Mouse (Mus musculus) hindbrain, postnatal 0 days (tissue): ENCODE data around the gene Sept9. TPM values are rescaled to one million over a fixed set of nuclear protein-coding genes. Genes with fewer than 3 reads are reported as not detected.
A peak's percentile ranks its signal among the peaks of the same experiment; 100 is the strongest.
"Not testable (repeated sequence)": the region's sequence is repeated elsewhere in the genome, so short reads cannot be mapped to it uniquely, and the experiment has no call there.

Source experiments
- ATAC-seq: fragments of 200-750 bp; cut with Nextera tagmentation; 2 replicates; pipeline ENCODE4 v1.8.0; 2017; ENCODE audit warnings: mild to moderate bottlenecking, moderate TSS enrichment, moderate library complexity
- DNase-seq: peaks from one replicate; pipeline ENCODE4 v3.0.0-alpha.2; 2015; ENCODE audit warnings: low spot score
- H3K27ac ChIP-seq: fragments of 300-500 bp; sonication (generic); 2 replicates; pipeline ENCODE4 v1.5.1; 2014; ENCODE audit warnings: mild to moderate bottlenecking
- H3K27me3 ChIP-seq: fragments of 300-500 bp; sonication (generic); 2 replicates; pipeline ENCODE4 v1.6.1; 2014; ENCODE audit warnings: low read length, mixed read lengths; ENCODE audit not compliant: insufficient read depth
- H3K36me3 ChIP-seq: fragments of 300-500 bp; sonication (generic); 2 replicates; pipeline ENCODE4 v1.6.1; 2014; ENCODE audit warnings: low read length, mixed read lengths; ENCODE audit not compliant: insufficient read depth
- H3K4me1 ChIP-seq: fragments of 300-500 bp; sonication (generic); 2 replicates; pipeline ENCODE4 v1.6.1; 2014; ENCODE audit warnings: antibody characterized with exemption, low read length, mixed read lengths; ENCODE audit not compliant: insufficient read depth
- H3K4me2 ChIP-seq: fragments of 300-500 bp; sonication (generic); 2 replicates; pipeline ENCODE4 v1.6.1; 2014; ENCODE audit warnings: low read depth, mild to moderate bottlenecking, low read length, moderate library complexity, mixed read lengths
- H3K4me3 ChIP-seq: fragments of 300-500 bp; sonication (generic); 2 replicates; pipeline ENCODE4 v1.5.1; 2014; ENCODE audit warnings: low read length
- H3K9ac ChIP-seq: fragments of 300-500 bp; sonication (generic); replicated peaks from 2 replicates; pipeline ENCODE4 v1.6.1; 2014; ENCODE audit warnings: mild to moderate bottlenecking, low read length, moderate library complexity, mixed read lengths
- H3K9me3 ChIP-seq: fragments of 300-500 bp; sonication (generic); 2 replicates; pipeline ENCODE4 v1.6.1; 2016; ENCODE audit warnings: low read length, mixed read lengths
- CTCF ChIP-seq: IDR thresholded peaks from 2 replicates; pipeline ENCODE4 v1.5.1; 2016; ENCODE audit warnings: antibody characterized with exemption, control low read depth, low read depth
- WGBS: fragments of 180-500 bp; shearing (Covaris S2); extraction: QIAGEN DNeasy Blood & Tissue Kit; methylation state at CpG from one replicate; pipeline ENCODE4 v1.1.7; 2014; 5-methylcytosine and 5-hydroxymethylcytosine counted together
- polyA plus RNA-seq: library from polyadenylated mRNA; unstranded; fragments of >200 nt; fragmentation: Nextera tagmentation; extraction: Ambion mirVana; gene quantifications from 2 replicates; pipeline ENCODE4 v1.2.1, GENCODE M21; 2015
- total RNA-seq: library from RNA; depleted of rRNA; stranded (reverse); fragments of >200 nt; gene quantifications from 2 replicates; pipeline ENCODE4 v1.2.3, GENCODE M21; 2014

Gene Sept9
- total and polyA plus RNA-seq, 2 experiments from 2014 or later: 88.8 to 112 TPM

DNA sequence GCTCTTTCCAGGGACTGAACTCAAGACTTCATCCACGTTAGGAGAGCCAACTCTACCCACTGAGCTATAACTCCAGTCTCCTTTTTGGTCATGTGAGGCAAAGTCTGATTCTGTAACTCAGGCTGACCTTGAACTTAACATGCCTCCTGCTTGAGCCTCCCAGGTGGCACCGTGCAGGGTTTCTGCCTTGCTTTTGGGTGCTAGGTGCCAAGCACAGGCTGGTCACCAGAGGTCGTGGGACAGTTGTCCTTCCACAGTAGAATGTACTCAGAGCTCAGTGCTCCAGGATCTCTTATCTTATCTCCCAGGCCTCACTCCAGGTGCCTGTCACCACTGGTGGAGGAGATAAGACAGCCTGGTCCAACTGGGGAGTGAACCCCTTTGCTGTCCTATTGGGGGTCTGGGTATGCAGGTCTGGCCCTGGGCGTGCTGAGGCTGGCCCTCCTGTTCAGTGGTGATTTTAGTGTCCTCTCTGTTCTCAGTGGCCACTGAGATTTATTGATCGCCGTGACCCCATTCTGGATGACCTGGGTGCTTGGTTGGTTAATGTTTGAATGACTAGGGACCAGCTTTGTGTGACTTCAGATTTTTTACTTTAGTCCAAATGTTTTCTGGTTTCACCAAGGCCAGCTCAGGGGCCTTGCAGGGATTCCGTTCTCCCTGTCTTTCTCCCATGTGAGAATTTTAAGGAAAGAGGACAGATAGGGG lies 136.8 kb downstream of the Sept9 start:
- 91% methylated on average over 7 of the region's 7 CpGs for WGBS
- H3K27me3 ChIP-seq: no peaks in the 10 kb centered on the region

DNA sequence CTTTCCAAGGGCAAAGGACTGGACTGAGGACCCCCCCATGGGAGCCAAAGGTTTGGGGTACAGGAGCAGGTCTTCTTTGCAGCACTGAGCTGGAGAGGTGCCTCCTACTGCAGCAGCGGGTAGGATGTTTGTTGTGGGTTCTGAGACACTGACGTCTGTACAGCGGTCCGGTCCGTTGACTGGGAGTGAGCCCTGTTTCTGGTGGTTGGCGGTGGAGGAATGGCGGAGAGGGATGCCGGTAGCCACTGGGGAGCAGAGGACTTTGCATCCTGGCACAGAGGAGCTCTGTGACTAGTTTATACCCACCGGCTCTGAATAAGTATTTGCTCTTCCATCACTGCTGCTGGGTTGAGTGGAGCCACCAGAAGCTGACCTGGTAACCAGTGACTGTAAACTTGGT lies 138.3 kb downstream of the Sept9 start:
- Histone ChIP-seq H3K4me3 (no peak overlapping the region), H3K27ac (no peak overlapping the region; the same call in 1 of the 2 replicates), H3K36me3 (no peaks in the 10 kb centered on the region), H3K27me3 (no peaks in the 10 kb centered on the region), H3K4me1 (peaks cover 42% of the 10 kb centered on the region), H3K9me3 (no peaks in the 10 kb centered on the region), H3K9ac (no peak overlapping the region), H3K4me2 (no peak overlapping the region)
- DNase-seq (no peak), ATAC-seq (no peak)
- 86% methylated on average over 9 of the region's 9 CpGs for WGBS
- no peak for TF ChIP-seq CTCF

More for the DNA sequence above, 136.8 kb downstream of the Sept9 start:
- DNase-seq (no peak), ATAC-seq (no peak)
- Histone ChIP-seq H3K4me1 (peaks cover 42% of the 10 kb centered on the region), H3K9me3 (no peaks in the 10 kb centered on the region), H3K4me3 (no peak overlapping the region), H3K9ac (no peak overlapping the region), H3K4me2 (no peak overlapping the region), H3K36me3 (no peaks in the 10 kb centered on the region), H3K27ac (no peak overlapping the region)
- no peak for TF ChIP-seq CTCF

GRCm38 (mm10) chr11:117338503-117338902 lies 139.0 kb downstream of the Sept9 start:
- no peak overlapping the region for H3K9ac ChIP-seq
- no peaks in the 10 kb centered on the region for H3K36me3 ChIP-seq
- no peaks in the 10 kb centered on the region for H3K9me3 ChIP-seq
- no peak for DNase-seq
- H3K27ac ChIP-seq: peak overlapping the region; percentile 36; the same call in 1 of the 2 replicates
- H3K4me3 ChIP-seq: no peak overlapping the region
- H3K4me1 ChIP-seq: peaks cover 40% of the 10 kb centered on the region
- 43% methylated on average over 8 of the region's 8 CpGs for WGBS
- H3K4me2 ChIP-seq: no peak overlapping the region
- ATAC-seq: no peak
- no peak for TF ChIP-seq CTCF
- H3K27me3 ChIP-seq: no peaks in the 10 kb centered on the region

DNA sequence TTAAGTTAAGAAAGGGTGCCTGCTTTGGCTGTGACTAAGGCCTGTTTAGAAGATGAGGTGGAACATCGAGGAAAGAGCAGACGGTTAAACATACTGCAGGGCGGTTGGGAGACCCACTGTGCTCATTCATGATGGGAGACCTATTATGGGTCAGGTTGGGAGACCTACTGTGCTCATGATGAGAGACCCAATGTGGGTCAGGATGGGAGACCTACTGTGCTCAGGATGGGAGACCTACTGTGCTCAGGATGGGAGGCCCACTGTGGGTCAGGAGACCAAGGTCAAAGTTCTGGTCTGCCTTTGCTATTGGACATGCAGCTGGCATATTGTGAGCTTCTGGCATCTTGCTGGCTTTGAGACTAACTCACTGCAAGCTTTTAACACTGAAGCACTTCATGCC lies 139.6 kb downstream of the Sept9 start:
- WGBS: 84% methylated on average over 3 of the region's 3 CpGs
- Histone ChIP-seq H3K4me2 (no peak overlapping the region), H3K36me3 (no peaks in the 10 kb centered on the region), H3K9ac (no peak overlapping the region), H3K4me1 (peaks cover 37% of the 10 kb centered on the region), H3K27ac (no peak overlapping the region; the same call in 1 of the 2 replicates), H3K27me3 (no peaks in the 10 kb centered on the region), H3K9me3 (no peaks in the 10 kb centered on the region), H3K4me3 (no peak overlapping the region)
- TF ChIP-seq CTCF: no peak
- ATAC-seq (no peak), DNase-seq (no peak)

DNA sequence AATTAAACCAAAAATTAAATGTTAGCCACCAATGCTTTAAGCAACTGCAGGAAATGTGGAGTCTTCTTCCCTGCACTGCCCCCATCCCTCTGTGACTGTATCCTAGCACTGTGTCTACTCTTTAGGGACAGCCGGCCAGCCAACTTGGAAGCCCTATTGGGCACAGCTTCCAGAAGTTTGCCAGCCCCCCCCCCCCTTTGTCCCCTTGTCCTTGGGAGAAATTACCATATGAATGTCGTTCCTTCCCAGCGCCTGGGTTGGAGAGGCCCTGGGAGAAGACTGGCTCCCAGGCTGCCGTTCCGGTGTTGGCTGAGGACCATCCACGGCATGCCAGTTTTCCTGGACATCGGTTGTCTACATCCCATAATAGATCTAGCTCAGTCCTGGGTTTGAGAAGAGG lies 141.8 kb downstream of the Sept9 start:
- no peaks in the 10 kb centered on the region for H3K36me3 ChIP-seq
- ATAC-seq (peak; percentile 71), DNase-seq (peak; percentile 73)
- WGBS: 19% methylated on average over 7 of the region's 7 CpGs
- H3K4me2 ChIP-seq: no peak overlapping the region
- peaks cover 41% of the 10 kb centered on the region for H3K4me1 ChIP-seq
- no peak for TF ChIP-seq CTCF
- H3K4me3 ChIP-seq: no peak overlapping the region
- H3K27ac ChIP-seq: peak overlapping the region; percentile 37; the same call in 1 of the 2 replicates
- no peaks in the 10 kb centered on the region for H3K9me3 ChIP-seq
- H3K27me3 ChIP-seq: no peaks in the 10 kb centered on the region
- H3K9ac ChIP-seq: no peak overlapping the region

- H3K4me2 ChIP-seq: no peak overlapping the region
- no peak overlapping the region for H3K4me3 ChIP-seq
- TF ChIP-seq CTCF: no peak
- H3K9me3 ChIP-seq: no peaks in the 10 kb centered on the region
- no peak for DNase-seq
- peak overlapping the region; percentile 37; the same call in 1 of the 2 replicates for H3K27ac ChIP-seq
- WGBS: 94% methylated on average over 7 of the region's 7 CpGs
- H3K9ac ChIP-seq: no peak overlapping the region
- no peaks in the 10 kb centered on the region for H3K36me3 ChIP-seq
- peaks cover 43% of the 10 kb centered on the region for H3K4me1 ChIP-seq
- ATAC-seq: no peak
- H3K27me3 ChIP-seq: no peaks in the 10 kb centered on the region
Measured at GRCm38 (mm10) chr11:117342076-117342475, 142.6 kb downstream of the Sept9 start.

GRCm38 (mm10) chr11:117342490-117342889 lies 143.0 kb downstream of the Sept9 start:
- not testable (repeated sequence) for H3K9ac ChIP-seq, H3K36me3 ChIP-seq, H3K4me2 ChIP-seq, H3K27me3 ChIP-seq, H3K4me3 ChIP-seq, H3K9me3 ChIP-seq, ATAC-seq, DNase-seq
- Histone ChIP-seq H3K4me1 (peaks cover 47% of the 10 kb centered on the region), H3K27ac (peak overlapping the region; percentile 37; the same call in 1 of the 2 replicates)
- 92% methylated on average over 5 of the region's 6 CpGs for WGBS
